Mouse (Mus musculus) induced T-regulatory cell, adult 2 months (primary cell): ENCODE results near the gene Hlx.

Experiments used
- DNase-seq: peaks from one replicate; pipeline ENCODE4 v3.0.0-alpha.2; 2012; ENCODE audit warnings: low read depth

Hlx gene

GRCm38 (mm10) chr1:184733300-184734066 lies 1.1 kb upstream of the Hlx start:
- DNase-seq = peak; percentile 29

DNA sequence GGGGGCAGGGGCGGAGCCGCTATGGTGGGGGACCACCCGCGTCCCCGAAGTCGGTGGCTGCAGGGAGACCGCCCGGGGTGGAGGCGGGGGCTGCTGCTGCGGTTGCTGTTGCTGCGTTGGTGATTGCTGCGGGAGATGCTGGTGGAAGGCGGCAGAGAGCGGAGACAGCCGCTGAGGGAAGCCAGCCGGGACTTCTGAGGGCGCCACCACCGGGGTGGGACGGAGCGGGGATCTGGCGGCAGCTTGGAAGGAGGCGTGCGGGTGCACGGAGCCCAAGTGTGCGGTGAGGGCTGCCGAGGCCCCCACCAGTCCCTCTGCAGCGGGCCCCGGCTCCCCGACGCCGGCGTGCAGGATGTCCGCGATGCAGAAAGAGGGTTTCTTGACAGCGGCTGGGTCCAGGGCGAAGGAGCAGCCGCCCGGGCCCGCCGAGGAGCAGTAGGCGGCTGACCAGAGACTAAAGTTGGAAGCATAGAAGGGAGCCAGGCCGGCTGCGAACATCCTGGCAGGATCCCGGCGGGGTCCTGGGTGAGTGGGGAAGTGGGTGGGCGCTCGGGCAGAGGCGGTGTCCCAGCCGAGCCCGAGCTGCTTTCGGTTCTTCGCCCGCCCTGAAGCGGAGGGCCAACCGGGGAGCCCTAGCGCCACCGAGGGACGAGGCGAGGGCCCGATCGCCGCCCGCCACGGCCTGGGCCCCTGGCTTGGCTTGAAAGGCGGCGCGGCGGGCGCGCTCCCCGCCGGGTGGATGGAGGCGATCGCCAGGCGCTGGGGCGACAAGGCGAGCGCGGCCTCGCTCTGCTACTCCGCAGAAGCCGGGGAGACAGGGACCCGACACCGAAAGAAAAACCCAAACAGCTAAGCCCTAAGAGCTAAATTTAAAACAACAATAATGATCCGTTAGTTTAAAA lies 524 bp downstream of the Hlx start:
- DNase-seq = peak; percentile 46

GRCm38 (mm10) chr1:184731091-184731640 lies 1.3 kb downstream of the Hlx start:
- peak; percentile 13 for DNase-seq

- no peak for DNase-seq
These were observed 1.9 kb downstream of the Hlx start for GRCm38 (mm10) chr1:184730453-184731013.

DNA sequence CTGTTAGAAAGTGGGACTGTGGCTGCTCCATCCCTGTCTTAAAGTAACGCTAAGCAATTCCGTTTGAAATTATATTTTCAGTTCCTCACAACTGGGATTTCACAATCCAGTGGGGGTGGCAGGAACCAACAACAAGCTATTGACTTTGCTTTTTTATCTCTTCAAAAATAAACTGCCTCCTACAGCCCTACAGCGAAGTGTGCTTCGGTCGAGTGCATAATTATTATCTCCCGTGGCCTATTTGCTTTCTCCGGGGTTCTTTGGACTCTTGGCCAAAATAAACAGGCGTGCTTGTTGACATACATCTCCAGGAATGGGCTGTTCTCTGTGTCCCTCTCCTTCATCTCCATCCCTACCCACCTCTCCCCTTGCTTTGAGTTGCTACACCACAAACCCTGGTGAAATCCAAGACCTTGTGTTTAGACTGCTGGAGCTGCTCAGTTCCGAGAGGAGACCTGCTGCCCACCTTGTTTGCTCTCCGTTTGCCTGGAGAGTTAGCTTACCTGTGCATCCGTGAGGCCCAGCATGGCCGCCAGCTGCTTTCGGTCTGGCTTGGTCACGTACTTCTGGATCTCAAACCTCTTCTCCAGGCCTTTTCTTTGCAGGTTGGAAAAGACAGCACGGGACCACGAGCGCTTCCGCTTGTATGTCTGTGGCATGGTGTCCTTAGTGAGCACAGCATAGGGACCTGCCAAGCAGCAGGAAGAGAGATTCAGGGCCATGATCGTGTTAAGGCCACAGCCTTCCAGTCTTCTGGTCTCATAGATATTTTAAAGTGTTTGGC lies 2.9 kb downstream of the Hlx start:
- no peak for DNase-seq

DNA sequence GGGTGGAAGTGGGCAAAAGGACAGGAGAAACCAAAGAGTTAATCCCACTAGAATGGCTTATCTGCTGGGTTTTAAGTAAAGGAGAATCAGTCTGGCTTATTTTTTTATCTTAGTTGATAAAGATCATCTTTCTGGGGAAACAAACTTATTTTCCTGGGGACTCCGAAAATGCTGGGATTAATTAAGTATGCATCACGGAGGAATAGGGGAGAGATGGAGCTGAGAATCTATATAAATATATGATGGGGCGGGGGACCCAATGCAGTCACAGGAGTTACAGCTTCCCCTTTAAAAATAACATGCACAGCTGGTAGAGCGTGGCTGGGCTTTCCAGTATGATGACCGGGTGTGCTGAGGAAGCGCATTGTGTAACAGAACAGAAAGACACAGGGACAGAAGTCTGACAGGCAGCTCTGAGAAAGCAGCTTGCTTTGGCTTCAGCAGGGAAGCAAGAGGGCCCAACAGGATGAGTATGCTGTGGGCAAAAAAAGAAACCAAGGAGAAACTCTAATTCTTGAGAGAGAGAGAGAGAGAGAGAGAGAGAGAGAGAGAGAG lies 3.8 kb downstream of the Hlx start:
- no peak for DNase-seq

DNA sequence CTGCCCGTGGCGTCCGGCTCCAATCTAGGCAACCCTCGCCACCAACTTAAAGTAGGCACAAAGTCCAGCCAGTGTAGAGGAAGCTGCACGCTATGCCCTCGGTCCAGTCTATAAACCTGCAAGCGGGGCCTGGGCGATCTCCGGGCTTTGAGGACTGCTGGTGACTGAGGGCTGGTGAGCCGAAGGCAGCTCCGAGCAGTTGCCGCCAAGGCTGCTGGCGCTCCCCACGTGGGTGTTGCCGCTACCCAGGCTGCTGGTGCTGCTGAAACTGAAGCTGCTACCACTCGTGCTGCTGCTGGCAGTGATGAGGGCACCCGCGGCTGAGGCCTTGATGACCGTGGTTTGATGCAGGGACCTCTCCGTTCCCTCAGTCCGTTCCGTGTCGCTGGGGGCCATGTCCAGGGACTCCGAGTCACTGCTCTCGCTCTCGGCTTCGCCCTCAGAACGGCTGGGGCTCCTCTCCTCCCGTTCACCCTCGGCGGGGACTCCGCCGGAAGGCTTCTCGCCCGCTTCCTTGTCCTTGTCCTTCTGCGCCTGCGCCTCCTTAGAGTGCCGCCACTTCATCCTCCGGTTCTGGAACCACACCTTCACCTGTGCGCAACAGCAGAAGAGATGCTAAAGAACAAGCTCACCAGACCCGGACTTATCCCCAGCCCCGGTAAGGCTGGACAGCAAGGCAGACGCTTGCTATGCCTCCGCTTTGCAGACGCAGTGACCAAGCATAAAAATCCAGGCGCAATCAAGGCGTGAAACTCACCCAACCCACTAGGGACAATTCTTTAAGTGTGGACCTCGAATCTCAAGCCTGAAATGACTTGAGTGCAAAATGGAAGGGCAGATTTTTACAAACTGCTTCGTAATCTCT lies 4.8 kb downstream of the Hlx start:
- no peak for DNase-seq

GRCm38 (mm10) chr1:184726576-184727300 lies 5.7 kb downstream of the Hlx start:
- no peak for DNase-seq

- DNase-seq = no peak
These were observed 7.1 kb downstream of the Hlx start for GRCm38 (mm10) chr1:184725318-184725790.

- DNase-seq = no peak
These were observed 7.7 kb downstream of the Hlx start for GRCm38 (mm10) chr1:184724551-184725317.

DNA sequence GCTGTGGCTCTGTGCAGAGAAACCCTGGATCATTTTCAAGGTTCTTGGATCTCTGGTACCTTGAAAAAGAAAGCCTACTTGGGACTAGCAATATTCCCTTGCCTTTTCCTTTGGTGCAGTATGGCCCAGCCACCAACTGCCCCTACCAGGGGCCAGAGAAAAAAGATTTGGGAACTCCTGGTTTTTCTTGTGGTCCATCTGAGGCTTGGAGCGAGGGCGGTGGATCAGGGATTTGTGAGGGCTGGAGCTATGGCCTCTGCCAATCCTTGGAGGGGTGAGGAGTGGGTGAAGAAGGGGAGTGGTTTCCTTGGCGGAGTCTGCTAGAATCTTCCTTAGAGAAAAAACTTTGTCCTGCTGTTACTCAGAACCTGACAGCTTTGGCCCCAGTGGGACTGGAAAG lies 8.5 kb downstream of the Hlx start:
- DNase-seq = no peak

GRCm38 (mm10) chr1:184721121-184721520 lies 11.3 kb downstream of the Hlx start:
- DNase-seq = no peak

DNA sequence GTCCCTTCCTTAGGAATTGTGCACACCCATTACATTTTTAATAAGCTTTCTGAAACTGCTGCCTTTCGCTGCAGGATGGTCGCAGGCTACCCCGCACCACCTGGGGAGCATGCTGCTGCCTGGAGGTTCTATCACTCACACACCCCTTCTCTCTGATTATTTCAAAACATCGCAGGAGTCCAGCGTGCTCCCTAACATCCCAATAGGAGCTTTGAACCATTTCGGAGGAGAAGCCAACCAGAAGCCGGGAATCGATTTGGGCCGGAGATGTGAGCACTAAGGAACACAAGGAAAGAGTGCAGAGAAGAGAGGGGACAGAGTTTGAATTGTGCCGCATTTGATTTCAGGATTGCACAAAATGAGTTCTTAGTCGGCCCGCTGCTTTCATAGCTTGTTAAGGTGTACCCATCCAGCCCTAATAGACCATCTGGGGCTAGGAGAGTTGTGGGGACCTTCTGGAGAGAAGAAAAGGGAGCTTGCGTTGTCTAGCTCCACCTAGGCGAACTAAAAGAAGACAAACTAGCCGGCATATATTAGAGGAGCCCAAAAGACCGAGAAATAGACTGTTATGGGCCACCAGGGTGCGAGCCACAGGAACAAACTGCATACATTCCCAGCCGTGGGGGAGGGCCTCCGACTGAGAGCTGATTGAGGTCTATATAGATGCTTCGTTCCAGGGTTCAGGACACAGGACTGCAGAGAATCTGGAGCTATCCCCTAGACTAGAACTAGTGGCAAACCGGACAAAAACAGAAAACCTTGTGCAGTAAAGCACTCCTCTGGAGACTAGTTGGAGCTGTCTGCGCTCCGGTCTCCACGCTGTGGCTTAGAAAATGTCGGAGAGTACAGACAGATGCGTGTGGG lies 12.0 kb downstream of the Hlx start:
- no peak for DNase-seq

DNA sequence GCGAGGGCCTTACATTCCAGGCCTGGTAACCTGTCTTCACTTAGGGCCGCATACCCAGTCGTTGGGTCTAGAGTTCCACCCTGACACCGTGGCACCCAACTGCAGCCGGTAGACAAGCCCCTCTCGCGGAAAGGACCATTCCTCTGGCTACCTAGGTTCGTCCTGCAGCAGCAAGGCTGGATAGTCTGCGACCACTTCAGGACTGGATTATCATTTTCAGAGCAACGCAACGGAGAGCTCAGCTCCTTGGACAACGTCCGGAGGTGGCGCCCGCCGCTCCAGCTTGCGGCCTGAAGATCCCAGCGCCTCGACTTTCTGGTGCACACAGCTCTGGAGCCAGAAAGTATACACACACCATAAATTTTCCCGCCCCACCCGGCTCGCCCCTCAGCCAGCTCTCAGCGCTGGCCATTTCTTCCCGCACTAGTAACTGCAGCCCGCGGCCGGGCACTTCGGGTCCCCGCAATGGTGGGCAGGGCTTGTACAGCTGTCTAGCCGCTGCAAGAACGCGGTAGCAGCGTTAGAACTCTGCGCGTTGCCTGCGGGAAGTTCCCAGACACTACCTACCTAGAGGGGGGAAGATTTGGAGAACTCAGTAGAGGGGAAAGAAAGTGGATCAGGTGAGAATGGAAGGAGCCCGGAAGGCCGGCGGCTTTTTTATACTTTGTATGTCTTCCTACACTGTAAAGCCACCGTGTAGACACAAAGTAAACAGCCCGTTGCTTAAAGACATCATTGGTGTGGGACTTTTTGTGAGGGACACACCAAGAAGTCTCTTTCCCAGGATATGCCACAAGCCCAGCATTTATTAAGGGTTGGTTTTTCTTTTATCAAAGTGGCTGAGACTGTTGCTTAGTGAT lies 13.9 kb downstream of the Hlx start:
- DNase-seq = no peak

- DNase-seq = no peak
These were observed 14.7 kb downstream of the Hlx start for GRCm38 (mm10) chr1:184717691-184718200.

- no peak for DNase-seq
These were observed 15.3 kb downstream of the Hlx start for GRCm38 (mm10) chr1:184717016-184717568.
